Mouse (Mus musculus) olfactory bulb, adult 2 months (tissue): ENCODE measurements around the gene Kpna6.

ENCODE experiments used
- CTCF ChIP-seq: fragments of 200-500 bp; IDR thresholded peaks from 2 replicates; pipeline ENCODE4 v1.5.1; 2012; ENCODE audit warnings: low read depth, mild to moderate bottlenecking, low read length, moderate library complexity; ENCODE audit not compliant: insufficient read depth
- POLR2A ChIP-seq: fragments of 200-500 bp; IDR thresholded peaks from 2 replicates; pipeline ENCODE4 v1.6.1; 2012; ENCODE audit warnings: mild to moderate bottlenecking, low read depth, low read length, moderate library complexity; ENCODE audit not compliant: insufficient read depth

DNA sequence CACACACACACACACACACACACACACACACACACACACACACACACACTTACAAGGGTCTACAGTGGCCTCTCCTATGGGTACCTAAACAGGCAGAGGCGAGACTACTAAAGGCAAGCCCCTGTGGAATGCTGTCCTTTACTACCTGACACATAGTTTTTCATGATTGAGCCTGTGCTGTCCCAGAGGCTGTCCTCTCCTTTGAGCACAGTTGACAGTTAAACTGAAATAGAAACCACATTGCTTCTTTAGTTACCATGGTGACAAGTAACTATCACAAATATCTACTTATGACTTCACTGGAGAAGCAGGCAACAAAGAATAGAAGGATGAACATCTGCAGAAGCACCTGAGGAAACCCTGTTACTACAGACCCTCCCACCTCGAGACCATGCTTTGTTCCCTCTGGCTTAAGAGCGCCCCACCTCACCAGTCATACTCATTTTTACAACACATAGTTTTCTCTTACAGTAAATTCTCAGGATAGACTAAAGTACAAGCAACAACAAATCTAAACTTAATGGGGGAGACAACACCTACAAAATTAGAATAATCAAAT, 10.2 kb downstream of the Kpna6 start:
- TF ChIP-seq POLR2A: no peak
- TF ChIP-seq CTCF: no peak
